Mouse (Mus musculus): Measurements from ENCODE around the gene 4930522H14Rik. TPM values are rescaled to one million over a fixed set of nuclear protein-coding genes. Genes with fewer than 3 reads are reported as not detected.

Gene 4930522H14Rik
- polyA plus RNA-seq (2014; fragmentation: Nextera tagmentation; extraction: Ambion mirVana), result not detected in 2 replicates

- WGBS, result 90% methylated on average over 2 of the region's 2 CpGs
- no peak within 1 kb of the TSS for H3K4me3 ChIP-seq (ENCODE audit: low read depth, low read length)
- H3K27ac ChIP-seq (ENCODE audit: low read depth, low read length), result no peak within 1 kb of the TSS
- H3K4me2 ChIP-seq, result no peak within 1 kb of the TSS
- H3K36me3 ChIP-seq (ENCODE audit: control insufficient read depth, insufficient read depth, low read length), result no peaks in the 10 kb centered on the region
- no peaks in the 10 kb centered on the region for H3K4me1 ChIP-seq (replicated peaks; ENCODE audit: control insufficient read depth, insufficient read depth, low read length)
- no peak for DNase-seq (ENCODE audit: low spot score)
- H3K9ac ChIP-seq (ENCODE audit: low read depth, low read length), result no peak within 1 kb of the TSS
- no peaks in the 10 kb centered on the region for H3K27me3 ChIP-seq (replicated peaks; ENCODE audit: control insufficient read depth, insufficient read depth, low read length)
- no peaks in the 10 kb centered on the region for H3K9me3 ChIP-seq (ENCODE audit: control insufficient read depth, low read length)
- no peak for ATAC-seq (replicated peaks; ENCODE audit: low FRiP score)
Measured at GRCm38 (mm10) chr4:109531111-109531510, at the start of gene 4930522H14Rik. Gene 4930522H14Rik, minus strand, starts transcription at chr4:109531297.

DNA sequence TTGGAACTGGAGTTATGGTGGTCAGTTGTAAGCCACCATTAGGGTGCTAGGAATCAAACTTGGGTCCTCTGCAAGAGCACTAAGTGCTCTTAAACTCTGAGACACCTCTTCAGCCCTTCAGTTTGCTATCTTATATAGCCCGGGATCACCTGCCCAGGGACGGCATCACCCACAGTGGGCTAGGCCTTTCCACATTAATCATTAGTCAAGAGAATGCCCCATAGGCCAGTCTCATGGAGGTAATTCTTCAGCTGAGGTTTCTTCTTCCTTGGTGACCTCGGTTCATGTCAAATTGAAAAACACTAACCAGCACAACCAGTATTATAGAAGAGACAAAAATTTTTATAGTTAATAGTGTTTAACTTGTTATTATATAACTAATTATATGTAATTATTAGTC lies 47.3 kb upstream of the 4930522H14Rik start:
- Histone ChIP-seq H3K9me3 (ENCODE audit: control insufficient read depth, low read length) (no peaks in the 10 kb centered on the region), H3K4me3 (ENCODE audit: low read depth, low read length) (no peak overlapping the region), H3K4me1 (replicated peaks; ENCODE audit: control insufficient read depth, insufficient read depth, low read length) (no peaks in the 10 kb centered on the region), H3K9ac (ENCODE audit: low read depth, low read length) (no peak overlapping the region), H3K4me2 (no peak overlapping the region), H3K27ac (ENCODE audit: low read depth, low read length) (no peak overlapping the region), H3K27me3 (replicated peaks; ENCODE audit: control insufficient read depth, insufficient read depth, low read length) (no peaks in the 10 kb centered on the region), H3K36me3 (ENCODE audit: control insufficient read depth, insufficient read depth, low read length) (no peaks in the 10 kb centered on the region)
- ATAC-seq (replicated peaks; ENCODE audit: low FRiP score) (no peak), DNase-seq (ENCODE audit: low spot score) (no peak)
- 79% methylated on average over 3 of the region's 3 CpGs for WGBS

GRCm38 (mm10) chr4:109576933-109577332 lies 45.8 kb upstream of the 4930522H14Rik start:
- Histone ChIP-seq H3K4me1 (replicated peaks; ENCODE audit: control insufficient read depth, insufficient read depth, low read length) (no peaks in the 10 kb centered on the region), H3K27ac (ENCODE audit: low read depth, low read length) (no peak overlapping the region), H3K4me2 (no peak overlapping the region), H3K9me3 (ENCODE audit: control insufficient read depth, low read length) (no peaks in the 10 kb centered on the region), H3K4me3 (ENCODE audit: low read depth, low read length) (no peak overlapping the region), H3K9ac (ENCODE audit: low read depth, low read length) (no peak overlapping the region), H3K27me3 (replicated peaks; ENCODE audit: control insufficient read depth, insufficient read depth, low read length) (no peaks in the 10 kb centered on the region), H3K36me3 (ENCODE audit: control insufficient read depth, insufficient read depth, low read length) (no peaks in the 10 kb centered on the region)
- 64% methylated on average over 5 of the region's 5 CpGs for WGBS
- DNase-seq (ENCODE audit: low spot score), result no peak
- no peak for ATAC-seq (replicated peaks; ENCODE audit: low FRiP score)

DNA sequence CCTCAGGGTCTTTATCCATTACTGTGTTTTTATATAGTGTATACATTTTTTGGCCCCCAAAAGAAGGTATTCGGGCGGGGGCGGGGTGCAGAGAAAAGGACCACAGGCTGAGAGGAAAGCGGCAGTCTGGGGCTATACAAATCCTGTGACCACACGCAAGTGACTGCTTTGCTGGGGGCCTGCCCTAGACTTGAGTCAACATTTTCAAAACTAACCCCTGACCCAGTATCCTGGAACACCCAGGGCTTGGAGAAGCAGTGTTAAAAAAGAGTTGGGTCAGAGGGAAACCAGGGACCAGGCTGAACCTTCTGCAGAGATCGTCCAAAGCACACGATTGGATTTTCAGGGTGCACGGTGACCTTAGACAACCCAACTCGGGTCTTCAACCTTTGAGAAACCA lies 43.7 kb upstream of the 4930522H14Rik start:
- no peak overlapping the region for H3K9ac ChIP-seq (ENCODE audit: low read depth, low read length)
- H3K9me3 ChIP-seq (ENCODE audit: control insufficient read depth, low read length), result no peaks in the 10 kb centered on the region
- H3K4me1 ChIP-seq (replicated peaks; ENCODE audit: control insufficient read depth, insufficient read depth, low read length), result no peaks in the 10 kb centered on the region
- H3K4me3 ChIP-seq (ENCODE audit: low read depth, low read length), result no peak overlapping the region
- DNase-seq (ENCODE audit: low spot score) (no peak), ATAC-seq (replicated peaks; ENCODE audit: low FRiP score) (no peak)
- H3K27me3 ChIP-seq (replicated peaks; ENCODE audit: control insufficient read depth, insufficient read depth, low read length), result no peaks in the 10 kb centered on the region
- no peak overlapping the region for H3K27ac ChIP-seq (ENCODE audit: low read depth, low read length)
- WGBS, result 72% methylated on average over 9 of the region's 9 CpGs
- no peak overlapping the region for H3K4me2 ChIP-seq
- H3K36me3 ChIP-seq (ENCODE audit: control insufficient read depth, insufficient read depth, low read length), result no peaks in the 10 kb centered on the region

GRCm38 (mm10) chr4:109574331-109574730 lies 43.2 kb upstream of the 4930522H14Rik start:
- Histone ChIP-seq H3K9ac (ENCODE audit: low read depth, low read length) (no peak overlapping the region), H3K4me2 (no peak overlapping the region), H3K9me3 (ENCODE audit: control insufficient read depth, low read length) (no peaks in the 10 kb centered on the region), H3K36me3 (ENCODE audit: control insufficient read depth, insufficient read depth, low read length) (no peaks in the 10 kb centered on the region), H3K4me1 (replicated peaks; ENCODE audit: control insufficient read depth, insufficient read depth, low read length) (no peaks in the 10 kb centered on the region), H3K27me3 (replicated peaks; ENCODE audit: control insufficient read depth, insufficient read depth, low read length) (no peaks in the 10 kb centered on the region), H3K4me3 (ENCODE audit: low read depth, low read length) (no peak overlapping the region), H3K27ac (ENCODE audit: low read depth, low read length) (no peak overlapping the region)
- 52% methylated on average over 8 of the region's 8 CpGs for WGBS
- DNase-seq (ENCODE audit: low spot score) (no peak), ATAC-seq (replicated peaks; ENCODE audit: low FRiP score) (no peak)

DNA sequence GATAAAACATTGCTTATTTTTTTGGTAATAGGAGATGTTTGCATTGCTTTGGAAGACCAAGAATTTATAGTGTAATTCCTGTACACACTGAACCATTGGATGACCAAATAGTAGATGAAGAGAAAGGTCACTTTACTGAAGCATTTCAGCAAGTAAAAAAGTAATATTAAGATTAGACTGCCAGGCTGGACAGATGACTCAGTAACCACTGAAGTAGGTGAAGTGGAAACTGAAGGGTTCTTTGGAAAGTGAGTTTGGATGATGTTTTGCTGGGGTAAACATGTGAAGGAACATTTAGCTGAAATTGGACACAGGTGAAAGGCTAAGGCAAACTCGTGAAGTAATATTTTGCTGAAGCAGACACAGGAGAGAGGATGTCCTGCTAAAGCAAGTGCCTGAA lies 41.5 kb upstream of the 4930522H14Rik start:
- Histone ChIP-seq H3K9me3 (ENCODE audit: control insufficient read depth, low read length) (no peaks in the 10 kb centered on the region), H3K27ac (ENCODE audit: low read depth, low read length) (no peak overlapping the region), H3K4me1 (replicated peaks; ENCODE audit: control insufficient read depth, insufficient read depth, low read length) (no peaks in the 10 kb centered on the region), H3K4me3 (ENCODE audit: low read depth, low read length) (no peak overlapping the region), H3K9ac (ENCODE audit: low read depth, low read length) (no peak overlapping the region), H3K4me2 (no peak overlapping the region), H3K27me3 (replicated peaks; ENCODE audit: control insufficient read depth, insufficient read depth, low read length) (no peaks in the 10 kb centered on the region), H3K36me3 (ENCODE audit: control insufficient read depth, insufficient read depth, low read length) (no peaks in the 10 kb centered on the region)
- no peak for DNase-seq (ENCODE audit: low spot score)
- ATAC-seq (replicated peaks; ENCODE audit: low FRiP score), result no peak
- WGBS, result 75% methylated on average over 1 of the region's 1 CpGs

DNA sequence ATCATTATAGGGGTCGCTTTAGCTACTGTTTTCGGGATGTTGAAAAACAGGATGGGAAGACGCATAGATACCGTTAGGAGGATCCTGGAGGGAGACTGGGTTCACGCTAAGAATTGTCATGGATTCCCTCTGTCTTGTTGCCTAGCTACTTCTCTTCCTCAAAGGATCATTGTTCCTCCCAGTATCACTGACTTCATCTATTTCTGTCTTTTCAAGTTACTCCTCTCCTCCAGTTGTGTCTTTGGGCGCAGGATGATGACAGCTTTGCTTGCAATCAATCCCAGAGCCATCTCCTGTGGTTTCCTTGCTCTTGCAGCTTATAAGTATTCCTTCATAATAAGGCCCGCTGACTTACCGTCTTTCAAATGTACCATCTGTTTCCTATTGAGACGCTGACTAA lies 38.3 kb upstream of the 4930522H14Rik start:
- DNase-seq (ENCODE audit: low spot score), result no peak
- WGBS, result 83% methylated on average over 9 of the region's 9 CpGs

DNA sequence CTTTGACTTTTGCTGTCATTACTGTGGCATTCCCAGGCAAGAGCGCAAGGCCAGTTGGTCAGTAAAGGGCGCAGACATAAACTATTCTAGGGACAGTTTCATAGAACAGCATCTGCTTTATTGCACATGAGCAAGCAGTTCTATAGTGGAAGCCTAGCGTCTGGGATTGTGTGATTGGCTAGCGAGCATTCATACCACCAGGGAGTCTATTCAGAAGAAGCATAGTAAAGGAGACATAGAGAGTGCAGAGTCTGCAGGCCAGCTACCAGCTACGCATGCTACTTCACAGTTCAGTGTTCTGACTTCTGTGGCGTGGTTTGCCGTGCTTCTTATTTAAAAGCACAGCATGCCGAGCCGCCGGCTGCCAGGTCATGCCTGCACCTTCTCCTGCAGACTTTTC lies 37.9 kb upstream of the 4930522H14Rik start:
- Histone ChIP-seq H3K27ac (ENCODE audit: low read depth, low read length) (no peak overlapping the region), H3K9me3 (ENCODE audit: control insufficient read depth, low read length) (no peaks in the 10 kb centered on the region), H3K27me3 (replicated peaks; ENCODE audit: control insufficient read depth, insufficient read depth, low read length) (no peaks in the 10 kb centered on the region), H3K4me3 (ENCODE audit: low read depth, low read length) (no peak overlapping the region), H3K36me3 (ENCODE audit: control insufficient read depth, insufficient read depth, low read length) (no peaks in the 10 kb centered on the region), H3K4me1 (replicated peaks; ENCODE audit: control insufficient read depth, insufficient read depth, low read length) (no peaks in the 10 kb centered on the region), H3K4me2 (no peak overlapping the region), H3K9ac (ENCODE audit: low read depth, low read length) (no peak overlapping the region)
- ATAC-seq (replicated peaks; ENCODE audit: low FRiP score) (no peak), DNase-seq (ENCODE audit: low spot score) (no peak)
- 83% methylated on average over 10 of the region's 10 CpGs for WGBS

More for the DNA sequence above, 38.3 kb upstream of the 4930522H14Rik start:
- Histone ChIP-seq H3K27ac (ENCODE audit: low read depth, low read length) (no peak overlapping the region), H3K4me3 (ENCODE audit: low read depth, low read length) (no peak overlapping the region), H3K4me2 (no peak overlapping the region), H3K4me1 (replicated peaks; ENCODE audit: control insufficient read depth, insufficient read depth, low read length) (no peaks in the 10 kb centered on the region), H3K9ac (ENCODE audit: low read depth, low read length) (no peak overlapping the region), H3K9me3 (ENCODE audit: control insufficient read depth, low read length) (no peaks in the 10 kb centered on the region), H3K36me3 (ENCODE audit: control insufficient read depth, insufficient read depth, low read length) (no peaks in the 10 kb centered on the region), H3K27me3 (replicated peaks; ENCODE audit: control insufficient read depth, insufficient read depth, low read length) (no peaks in the 10 kb centered on the region)
- no peak for ATAC-seq (replicated peaks; ENCODE audit: low FRiP score)

DNA sequence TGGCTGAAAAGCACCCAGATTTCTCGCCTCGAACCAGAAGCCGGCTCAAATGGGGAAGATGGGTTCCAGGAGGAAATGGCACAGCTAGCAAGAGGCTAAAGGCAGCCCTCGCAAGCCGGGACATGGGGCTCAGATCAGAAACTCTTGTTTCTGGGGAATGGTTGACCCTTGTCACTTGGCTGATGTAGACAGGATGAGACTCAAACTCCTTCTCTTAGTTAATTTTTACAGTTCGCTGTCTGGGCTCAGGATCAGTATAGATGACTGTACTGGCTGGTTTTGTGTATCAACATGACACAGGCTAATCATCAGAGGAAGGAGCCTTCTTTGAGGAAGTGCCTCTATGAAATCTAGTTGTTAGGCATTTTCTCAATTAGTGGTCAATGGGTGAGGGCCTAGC lies 33.6 kb upstream of the 4930522H14Rik start:
- no peaks in the 10 kb centered on the region for H3K36me3 ChIP-seq (ENCODE audit: control insufficient read depth, insufficient read depth, low read length)
- DNase-seq (ENCODE audit: low spot score) (no peak), ATAC-seq (replicated peaks; ENCODE audit: low FRiP score) (no peak)
- H3K4me2 ChIP-seq, result no peak overlapping the region
- H3K27me3 ChIP-seq (replicated peaks; ENCODE audit: control insufficient read depth, insufficient read depth, low read length), result no peaks in the 10 kb centered on the region
- no peak overlapping the region for H3K27ac ChIP-seq (ENCODE audit: low read depth, low read length)
- 75% methylated on average over 6 of the region's 6 CpGs for WGBS
- no peak overlapping the region for H3K4me3 ChIP-seq (ENCODE audit: low read depth, low read length)
- H3K9me3 ChIP-seq (ENCODE audit: control insufficient read depth, low read length), result no peaks in the 10 kb centered on the region
- H3K4me1 ChIP-seq (replicated peaks; ENCODE audit: control insufficient read depth, insufficient read depth, low read length), result no peaks in the 10 kb centered on the region
- H3K9ac ChIP-seq (ENCODE audit: low read depth, low read length), result no peak overlapping the region
